Mouse (Mus musculus): ENCODE data around the gene Vwa2.

GRCm38 (mm10) chr19:56892586-56892985 lies 18.5 kb downstream of the Vwa2 start:
- TF ChIP-seq CTCF (IDR thresholded peaks at IDR 0.05; ENCODE audit: borderline replicate concordance, control insufficient read depth, extremely low read depth, insufficient read depth, low read length, poor library complexity) (no peak), POLR2A (IDR thresholded peaks at IDR 0.05; ENCODE audit: control insufficient read depth, extremely low read depth, insufficient read depth, low read length, poor library complexity) (no peak)

All from thymus, adult 2 months (tissue).